Mouse (Mus musculus): ENCODE data around the gene Ccdc27. TPM values are rescaled to one million over a fixed set of nuclear protein-coding genes. Genes with fewer than 3 reads are reported as not detected.

Gene Ccdc27
- polyA plus RNA-seq, 1 experiment from 2014 or later: not detected

GRCm38 (mm10) chr4:154006264-154006663 is 36.2 kb downstream of the Ccdc27 start:
- ATAC-seq (replicated peaks): no peak
- Histone ChIP-seq H3K4me3 (no peak overlapping the region), H3K27ac (no peak overlapping the region), H3K27me3 (replicated peaks) (no peaks in the 10 kb centered on the region), H3K4me1 (peaks cover 6% of the 10 kb centered on the region), H3K4me2 (no peak overlapping the region), H3K9me3 (no peaks in the 10 kb centered on the region), H3K9ac (no peak overlapping the region), H3K36me3 (replicated peaks) (peaks cover 43% of the 10 kb centered on the region)
- WGBS: 92% methylated on average over 6 of the region's 6 CpGs

- ATAC-seq (replicated peaks): no peak
- Histone ChIP-seq H3K4me1 (no peaks in the 10 kb centered on the region), H3K9ac (no peak overlapping the region), H3K9me3 (no peaks in the 10 kb centered on the region), H3K4me3 (no peak overlapping the region), H3K36me3 (replicated peaks) (peaks cover 43% of the 10 kb centered on the region), H3K27ac (no peak overlapping the region), H3K4me2 (no peak overlapping the region), H3K27me3 (replicated peaks) (no peaks in the 10 kb centered on the region)
- WGBS: 90% methylated on average over 5 of the region's 5 CpGs
These were observed 37.0 kb downstream of the Ccdc27 start for GRCm38 (mm10) chr4:154005488-154005887.

- Histone ChIP-seq H3K9ac (no peak overlapping the region), H3K36me3 (replicated peaks) (peaks cover 69% of the 10 kb centered on the region), H3K27ac (no peak overlapping the region), H3K4me1 (no peaks in the 10 kb centered on the region), H3K9me3 (no peaks in the 10 kb centered on the region), H3K4me2 (no peak overlapping the region), H3K4me3 (no peak overlapping the region), H3K27me3 (replicated peaks) (no peaks in the 10 kb centered on the region)
- ATAC-seq (replicated peaks): no peak
- 91% methylated on average over 8 of the region's 8 CpGs for WGBS
These were observed 49.0 kb downstream of the Ccdc27 start for GRCm38 (mm10) chr4:153993505-153993904.

DNA sequence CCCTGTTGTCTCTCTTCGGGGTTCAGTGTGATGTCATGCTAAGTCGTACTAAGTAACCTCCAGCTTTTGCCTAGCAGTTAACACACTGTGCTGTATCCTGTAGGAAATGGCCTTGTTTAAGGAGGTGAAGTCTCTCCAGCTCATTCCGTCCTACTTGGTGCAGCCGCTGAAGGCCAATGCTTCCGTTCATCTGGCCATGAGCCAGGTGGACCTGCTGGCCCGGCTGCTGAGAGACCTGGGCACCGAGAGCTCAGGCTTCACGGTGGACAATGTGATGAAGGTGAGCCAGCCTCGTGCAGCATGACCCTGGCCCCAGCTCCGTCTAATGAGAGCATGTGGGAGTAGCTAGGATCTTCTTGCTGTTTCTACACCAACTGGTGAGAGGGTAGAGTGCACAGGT is 49.8 kb downstream of the Ccdc27 start:
- Histone ChIP-seq H3K9ac (no peak overlapping the region), H3K4me2 (no peak overlapping the region), H3K36me3 (replicated peaks) (peaks cover 70% of the 10 kb centered on the region), H3K4me3 (no peak overlapping the region), H3K27ac (no peak overlapping the region), H3K4me1 (no peaks in the 10 kb centered on the region), H3K27me3 (replicated peaks) (no peaks in the 10 kb centered on the region), H3K9me3 (no peaks in the 10 kb centered on the region)
- WGBS: 88% methylated on average over 10 of the region's 10 CpGs
- ATAC-seq (replicated peaks): no peak

- peaks cover 46% of the 10 kb centered on the region for H3K36me3 ChIP-seq (replicated peaks)
- H3K27ac ChIP-seq: no peak overlapping the region
- no peaks in the 10 kb centered on the region for H3K27me3 ChIP-seq (replicated peaks)
- H3K9ac ChIP-seq: no peak overlapping the region
- H3K4me1 ChIP-seq: peaks cover 24% of the 10 kb centered on the region
- H3K9me3 ChIP-seq: no peaks in the 10 kb centered on the region
- no peak overlapping the region for H3K4me3 ChIP-seq
- WGBS: 90% methylated on average over 11 of the region's 11 CpGs
- no peak overlapping the region for H3K4me2 ChIP-seq
- no peak for ATAC-seq (replicated peaks)
These were observed 62.0 kb downstream of the Ccdc27 start for GRCm38 (mm10) chr4:153980470-153980869.

GRCm38 (mm10) chr4:153979243-153979642 is 63.2 kb downstream of the Ccdc27 start:
- ATAC-seq (replicated peaks): no peak
- Histone ChIP-seq H3K27me3 (replicated peaks) (no peaks in the 10 kb centered on the region), H3K9me3 (no peaks in the 10 kb centered on the region), H3K9ac (no peak overlapping the region), H3K36me3 (replicated peaks) (peaks cover 34% of the 10 kb centered on the region), H3K4me3 (no peak overlapping the region), H3K4me2 (no peak overlapping the region), H3K27ac (no peak overlapping the region), H3K4me1 (peaks cover 26% of the 10 kb centered on the region)
- 91% methylated on average over 10 of the region's 10 CpGs for WGBS

Other genes with a start within 250 kb of the Ccdc27 start
- 58.4 and 58.8 TPM in 2 replicates for gene A430005L14Rik, start 85.4 kb downstream of the Ccdc27 start, polyA plus RNA-seq (2015; fragmentation: Nextera tagmentation; extraction: Ambion mirVana)
- 11.5 and 12.6 TPM in 2 replicates for gene Dffb, start 67.6 kb downstream of the Ccdc27 start, polyA plus RNA-seq (2015; fragmentation: Nextera tagmentation; extraction: Ambion mirVana)
- 21.0 and 21.9 TPM in 2 replicates for gene Cep104, start 67.5 kb downstream of the Ccdc27 start, polyA plus RNA-seq (2015; fragmentation: Nextera tagmentation; extraction: Ambion mirVana)
- 23.1 and 25.6 TPM in 2 replicates for gene Lrrc47, start 30.9 kb downstream of the Ccdc27 start, polyA plus RNA-seq (2015; fragmentation: Nextera tagmentation; extraction: Ambion mirVana)
- gene Smim1, start 16.4 kb downstream of the Ccdc27 start, polyA plus RNA-seq (2015; fragmentation: Nextera tagmentation; extraction: Ambion mirVana): 8.2 and 11.5 TPM in 2 replicates
- 1.2 and 1.5 TPM in 2 replicates for gene Trp73, start 97.5 kb upstream of the Ccdc27 start, polyA plus RNA-seq (2015; fragmentation: Nextera tagmentation; extraction: Ambion mirVana)
- 46.6 and 53.9 TPM in 2 replicates for gene Wrap73, start 99.7 kb upstream of the Ccdc27 start, polyA plus RNA-seq (2015; fragmentation: Nextera tagmentation; extraction: Ambion mirVana)
- 206 and 225 TPM in 2 replicates for gene Tprgl, start 118.0 kb upstream of the Ccdc27 start, polyA plus RNA-seq (2015; fragmentation: Nextera tagmentation; extraction: Ambion mirVana)
- 9.4 and 9.5 TPM in 2 replicates for gene Megf6, start 128.1 kb upstream of the Ccdc27 start, polyA plus RNA-seq (2015; fragmentation: Nextera tagmentation; extraction: Ambion mirVana)